Mouse (Mus musculus): ENCODE measurements around the gene Ltb4r1. TPM values are rescaled to one million over a fixed set of nuclear protein-coding genes. Genes with fewer than 3 reads are reported as not detected.

Ltb4r1 gene
- polyA plus RNA-seq, 1 experiment: 0.21 TPM

- no peak for TF ChIP-seq GATA1 (IDR thresholded peaks at IDR 0.05; ENCODE audit: low read length)
Observed at GRCm38 (mm10) chr14:55795380-55796163, 29.8 kb downstream of the Ltb4r1 start.

- TF ChIP-seq GATA1 (IDR thresholded peaks at IDR 0.05; ENCODE audit: low read length): no peak
Observed at GRCm38 (mm10) chr14:55814885-55815284, 49.1 kb downstream of the Ltb4r1 start.

DNA sequence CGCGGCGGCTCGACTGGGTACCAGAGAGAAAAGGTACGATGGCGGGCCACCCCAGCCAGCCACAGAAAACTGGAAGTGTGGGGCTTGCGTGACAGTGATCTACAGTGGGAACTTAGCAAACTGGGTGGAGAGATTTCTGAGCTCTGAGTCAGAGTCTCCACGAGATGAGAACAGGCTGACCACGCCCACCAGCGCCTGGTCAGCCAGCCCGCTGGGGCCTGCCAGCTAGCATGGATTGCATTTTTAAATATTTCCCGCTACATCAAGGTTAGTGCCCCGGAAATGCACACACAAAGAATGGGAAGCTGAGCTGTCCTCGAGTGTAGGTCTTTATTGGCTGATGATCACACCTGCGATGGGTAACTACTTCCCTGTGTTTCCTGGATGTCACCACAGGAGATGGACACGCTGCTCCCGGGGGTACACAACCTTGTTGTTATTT is 49.6 kb downstream of the Ltb4r1 start:
- TF ChIP-seq GATA1 (IDR thresholded peaks at IDR 0.05; ENCODE audit: low read length): no peak

Other genes starting within 250 kb of the Ltb4r1 start
- gene Nrl, start 241.0 kb upstream of the Ltb4r1 start, polyA plus RNA-seq (2012): not detected in 2 replicates
- gene Pck2, start 225.7 kb upstream of the Ltb4r1 start, polyA plus RNA-seq (2012): 36.2 and 48.8 TPM in 2 replicates
- 39.9 and 43.0 TPM in 2 replicates for gene Dcaf11, start 206.0 kb upstream of the Ltb4r1 start, polyA plus RNA-seq (2012)
- 0.41 TPM in 1 of 2 replicates, not detected in the other for gene A730061H03Rik, start 205.6 kb upstream of the Ltb4r1 start, polyA plus RNA-seq (2012)
- not detected in 2 replicates for gene Fitm1, start 190.3 kb upstream of the Ltb4r1 start, polyA plus RNA-seq (2012)
- gene Psme1, start 187.8 kb upstream of the Ltb4r1 start, polyA plus RNA-seq (2012): 110 and 154 TPM in 2 replicates
- gene Emc9, start 180.7 kb upstream of the Ltb4r1 start, polyA plus RNA-seq (2012): 21.8 and 22.3 TPM in 2 replicates
- gene Psme2, start 174.8 kb upstream of the Ltb4r1 start, polyA plus RNA-seq (2012): 36.7 and 49.5 TPM in 2 replicates
- 27.7 and 31.5 TPM in 2 replicates for gene Rnf31, start 174.3 kb upstream of the Ltb4r1 start, polyA plus RNA-seq (2012)
- 18.0 and 38.7 TPM in 2 replicates for gene Irf9, start 162.4 kb upstream of the Ltb4r1 start, polyA plus RNA-seq (2012)
- gene Rec8, start 147.9 kb upstream of the Ltb4r1 start, polyA plus RNA-seq (2012): 51.2 and 93.7 TPM in 2 replicates
- 50.5 and 123 TPM in 2 replicates for gene Ipo4, start 130.0 kb upstream of the Ltb4r1 start, polyA plus RNA-seq (2012)
- 3.7 TPM in 1 of 2 replicates, not detected in the other for gene Gm49378, start 128.1 kb upstream of the Ltb4r1 start, polyA plus RNA-seq (2012)
- 14.7 and 17.9 TPM in 2 replicates for gene Tm9sf1, start 122.2 kb upstream of the Ltb4r1 start, polyA plus RNA-seq (2012)
- 0.24 TPM in 2 replicates for gene Tssk4, start 115.8 kb upstream of the Ltb4r1 start, polyA plus RNA-seq (2012)
- gene Mdp1, start 105.5 kb upstream of the Ltb4r1 start, polyA plus RNA-seq (2012): 13.0 and 22.6 TPM in 2 replicates
- 24.5 and 33.3 TPM in 2 replicates for gene Gmpr2, start 94.0 kb upstream of the Ltb4r1 start, polyA plus RNA-seq (2012)
- 115 and 142 TPM in 2 replicates for gene Nedd8, start 93.8 kb upstream of the Ltb4r1 start, polyA plus RNA-seq (2012)
- gene Tinf2, start 84.1 kb upstream of the Ltb4r1 start, polyA plus RNA-seq (2012): 44.5 and 52.2 TPM in 2 replicates
- 7.5 and 9.0 TPM in 2 replicates for gene Tgm1, start 52.0 kb upstream of the Ltb4r1 start, polyA plus RNA-seq (2012)
- 19.2 and 26.8 TPM in 2 replicates for gene Rabggta, start 43.7 kb upstream of the Ltb4r1 start, polyA plus RNA-seq (2012)
- gene Dhrs1, start 20.3 kb upstream of the Ltb4r1 start, polyA plus RNA-seq (2012): 2.0 and 3.8 TPM in 2 replicates
- 49.1 and 80.2 TPM in 2 replicates for gene Nop9, start 20.3 kb upstream of the Ltb4r1 start, polyA plus RNA-seq (2012)
- not detected in 2 replicates for gene Cideb, start 7.5 kb upstream of the Ltb4r1 start, polyA plus RNA-seq (2012)
- gene Ltb4r2, start 4.5 kb upstream of the Ltb4r1 start, polyA plus RNA-seq (2012): not detected in 2 replicates
- 0.01 and 0.06 TPM in 2 replicates for gene Adcy4, start 18.1 kb downstream of the Ltb4r1 start, polyA plus RNA-seq (2012)
- 0.28 and 0.29 TPM in 2 replicates for gene Ripk3, start 22.9 kb downstream of the Ltb4r1 start, polyA plus RNA-seq (2012)
- gene Nfatc4, start 57.2 kb downstream of the Ltb4r1 start, polyA plus RNA-seq (2012): 0.04 TPM in 1 of 2 replicates, not detected in the other
- 0.05 and 0.06 TPM in 2 replicates for gene Nynrin, start 88.0 kb downstream of the Ltb4r1 start, polyA plus RNA-seq (2012)
- gene Cbln3, start 118.4 kb downstream of the Ltb4r1 start, polyA plus RNA-seq (2012): 0.08 and 0.09 TPM in 2 replicates
- gene Khnyn, start 119.0 kb downstream of the Ltb4r1 start, polyA plus RNA-seq (2012): 15.0 and 15.8 TPM in 2 replicates
- gene Sdr39u1, start 134.3 kb downstream of the Ltb4r1 start, polyA plus RNA-seq (2012): not detected in 2 replicates
- not detected in 2 replicates for gene Cma1, start 178.7 kb downstream of the Ltb4r1 start, polyA plus RNA-seq (2012)
- not detected in 2 replicates for gene Cma2, start 185.0 kb downstream of the Ltb4r1 start, polyA plus RNA-seq (2012)

Measured in G1E-ER4 (cell line).